In genomic region chr10:7158285-7159060, GRCm38 (mm10) we compare ENCODE assay signal across 7 mouse cellular contexts. TPM values are rescaled to one million over a fixed set of nuclear protein-coding genes. Genes with fewer than 3 reads are reported as not detected.
DNase-seq lines count a peak whose midpoint lies in the region; ATAC-seq and TF ChIP-seq lines count a peak whose summit lies in the region.

No protein-coding gene starts in this region.

- H3K4me3 ChIP-seq in C2C12 (ENCODE audit: insufficient read depth, poor library complexity, severe bottlenecking): no peak overlapping the region
- H3K4me3 ChIP-seq in forebrain, embryonic 15.5 days: peak overlapping the region; percentile 19
- no peak overlapping the region for H3K4me3 ChIP-seq in hindbrain, postnatal 0 days (ENCODE audit: low read length)
- H3K4me3 ChIP-seq in lung, postnatal 0 days (ENCODE audit: low read depth, low read length): no peak overlapping the region

- peak overlapping the region; percentile 36; the same call in 1 of the 2 replicates for H3K27ac ChIP-seq in forebrain, embryonic 15.5 days (replicated peaks)
- H3K27ac ChIP-seq in hindbrain, postnatal 0 days: peak overlapping the region; percentile 1
- H3K27ac ChIP-seq in lung, postnatal 0 days (ENCODE audit: low read length): peak overlapping the region; percentile 47; the same call in 1 of the 2 replicates

- H3K27me3 ChIP-seq in C2C12 (ENCODE audit: control insufficient read depth, insufficient read depth, insufficient read length): no peaks in the 10 kb centered on the region
- H3K27me3 ChIP-seq in forebrain, embryonic 15.5 days: no peaks in the 10 kb centered on the region
- no peaks in the 10 kb centered on the region for H3K27me3 ChIP-seq in hindbrain, postnatal 0 days (ENCODE audit: insufficient read depth, low read length)
- no peaks in the 10 kb centered on the region for H3K27me3 ChIP-seq in lung, postnatal 0 days (replicated peaks; ENCODE audit: insufficient read depth, low read length)

- ATAC-seq in forebrain, embryonic 15.5 days (replicated peaks): peak; percentile 44
- ATAC-seq in hindbrain, postnatal 0 days: peak; percentile 71
- ATAC-seq in lung, postnatal 0 days: peak; percentile 90

- H3K79me3 ChIP-seq in C2C12 (ENCODE audit: low read depth): peaks cover 23% of the 10 kb centered on the region

- WGBS in forebrain, embryonic 15.5 days: 19% methylated on average over 15 of the region's 15 CpGs
- 11% methylated on average over 15 of the region's 15 CpGs for WGBS in hindbrain, postnatal 0 days
- 17% methylated on average over 15 of the region's 15 CpGs for WGBS in lung, postnatal 0 days

- peak overlapping the region; percentile 10; the same call in 1 of the 2 replicates for H3K9ac ChIP-seq in forebrain, embryonic 15.5 days (replicated peaks)
- H3K9ac ChIP-seq in hindbrain, postnatal 0 days (replicated peaks; ENCODE audit: low read length): peak overlapping the region; percentile 30; the same call in 1 of the 2 replicates
- no peak overlapping the region for H3K9ac ChIP-seq in lung, postnatal 0 days (replicated peaks; ENCODE audit: low read depth)

- peaks cover 20% of the 10 kb centered on the region for H3K36me3 ChIP-seq in C2C12 (ENCODE audit: control insufficient read depth, insufficient read depth)
- H3K36me3 ChIP-seq in forebrain, embryonic 15.5 days: no peaks in the 10 kb centered on the region
- no peaks in the 10 kb centered on the region for H3K36me3 ChIP-seq in hindbrain, postnatal 0 days (ENCODE audit: insufficient read depth, low read length)
- H3K36me3 ChIP-seq in lung, postnatal 0 days (ENCODE audit: insufficient read depth, low read length): no peaks in the 10 kb centered on the region

- no peaks in the 10 kb centered on the region for H3K9me3 ChIP-seq in forebrain, embryonic 15.5 days
- H3K9me3 ChIP-seq in hindbrain, postnatal 0 days (ENCODE audit: low read length): no peaks in the 10 kb centered on the region
- H3K9me3 ChIP-seq in lung, postnatal 0 days (ENCODE audit: low read length): no peaks in the 10 kb centered on the region

- H3ac ChIP-seq in C2C12 (ENCODE audit: control insufficient read depth, insufficient read length, low read depth): peak overlapping the region; percentile 6

- no peak for TF ChIP-seq EP300 in lung, postnatal 0 days (IDR thresholded peaks at IDR 0.05)

- DNase-seq in 3134 (ENCODE audit: extremely low read depth, insufficient read length, low spot score): peak; percentile 35
- peak; percentile 72 for DNase-seq in hindbrain, postnatal 0 days (ENCODE audit: low spot score)
- peak; percentile 15 to 25 for DNase-seq in layer of hippocampus, postnatal 36 days
- DNase-seq in lung, postnatal 0 days (ENCODE audit: low spot score): peak; percentile 86
- DNase-seq in thymus, postnatal 25 days: no peak

- H3K4me2 ChIP-seq in forebrain, embryonic 15.5 days (replicated peaks): peak overlapping the region; percentile 41
- H3K4me2 ChIP-seq in hindbrain, postnatal 0 days (ENCODE audit: low read depth, low read length): peak overlapping the region; percentile 45
- peak overlapping the region; percentile 39 for H3K4me2 ChIP-seq in lung, postnatal 0 days (replicated peaks; ENCODE audit: low read depth, low read length)

- H3K4me1 ChIP-seq in forebrain, embryonic 15.5 days: peaks cover 23% of the 10 kb centered on the region
- no peaks in the 10 kb centered on the region for H3K4me1 ChIP-seq in hindbrain, postnatal 0 days (ENCODE audit: insufficient read depth, low read length)
- H3K4me1 ChIP-seq in lung, postnatal 0 days (ENCODE audit: insufficient read depth, low read depth, low read length): peaks cover 4% of the 10 kb centered on the region; the same call in 1 of the 2 replicates

- no peak for TF ChIP-seq CTCF in C2C12 (IDR thresholded peaks at IDR 0.05; ENCODE audit: control insufficient read depth, insufficient read depth, insufficient read length)
- TF ChIP-seq CTCF in hindbrain, postnatal 0 days (IDR thresholded peaks at IDR 0.05; ENCODE audit: low read depth): no peak
- TF ChIP-seq CTCF in lung, postnatal 0 days (IDR thresholded peaks at IDR 0.05): no peak

- peaks cover 67% of the 10 kb centered on the region for H3K79me2 ChIP-seq in C2C12 (ENCODE audit: control insufficient read depth, insufficient read depth)

TF ChIP-seq in C2C12, 6 proteins besides CTCF, POLR2A, EP300 and RAD21:
- TF ChIP-seq MYOG (IDR thresholded peaks at IDR 0.05; ENCODE audit: control insufficient read depth, extremely low read depth, insufficient read length) (no peak), FOSL1 (IDR thresholded peaks at IDR 0.05; ENCODE audit: insufficient read depth, low read length, poor library complexity, severe bottlenecking) (no peak), MAX (IDR thresholded peaks at IDR 0.05) (no peak), CEBPB (IDR thresholded peaks at IDR 0.05; ENCODE audit: low read depth) (no peak), USF1 (IDR thresholded peaks at IDR 0.05; ENCODE audit: low read depth) (no peak), MYOD1 (IDR thresholded peaks at IDR 0.05; ENCODE audit: control insufficient read depth, insufficient read length, low read depth) (no peak)

RNA-seq across cellular contexts. Expression of gene Cnksr3, which starts 53.6 kb away (rescaled TPM):
- 15.1 TPM for polyA plus RNA-seq in C2C12 (2012; fragmentation: generic; extraction: Trizol)
- polyA plus RNA-seq in forebrain, embryonic 15.5 days (2015; fragmentation: Nextera tagmentation; extraction: Ambion mirVana): 3.1 and 3.5 TPM in 2 replicates
- total RNA-seq in hindbrain, postnatal 0 days (2014; rRNA removed): 8.9 and 9.8 TPM in 2 replicates
- polyA plus RNA-seq in hindbrain, postnatal 0 days (2015; fragmentation: Nextera tagmentation; extraction: Ambion mirVana): 3.7 and 4.0 TPM in 2 replicates
- 1 to 10 TPM; 5.3 to 7.2 TPM for total RNA-seq in layer of hippocampus, postnatal 36 days (2021)
- polyA plus RNA-seq in lung, postnatal 0 days (2015; fragmentation: Nextera tagmentation; extraction: Ambion mirVana): 7.4 and 7.6 TPM in 2 replicates
